Mouse (Mus musculus) heart, embryonic 16.5 days (tissue): Measurements from ENCODE around the gene Tmem246. TPM values are rescaled to one million over a fixed set of nuclear protein-coding genes. Genes with fewer than 3 reads are reported as not detected.

Experiments
- ATAC-seq: fragments of 200-750 bp; cut with Nextera tagmentation; replicated peaks from 2 replicates; pipeline ENCODE4 v1.8.0; 2017; ENCODE audit warnings: moderate number of reproducible peaks; ENCODE audit not compliant: insufficient read depth, low FRiP score; ENCODE audit errors: extremely low read depth
- H3K27ac ChIP-seq: fragments of 300-500 bp; sonication (generic); 2 replicates; pipeline ENCODE4 v1.5.1; 2014; ENCODE audit warnings: mild to moderate bottlenecking, low read length, control low read depth, moderate library complexity
- H3K27me3 ChIP-seq: fragments of 300-500 bp; sonication (generic); 2 replicates; pipeline ENCODE4 v1.6.1; 2014; ENCODE audit warnings: low read length, mixed read lengths; ENCODE audit not compliant: control insufficient read depth, insufficient read depth
- H3K36me3 ChIP-seq: fragments of 300-500 bp; sonication (generic); 2 replicates; pipeline ENCODE4 v1.6.1; 2014; ENCODE audit not compliant: control insufficient read depth, insufficient read depth
- H3K4me1 ChIP-seq: fragments of 300-500 bp; sonication (generic); 2 replicates; pipeline ENCODE4 v1.6.1; 2014; ENCODE audit warnings: low read length, mixed read lengths; ENCODE audit not compliant: control insufficient read depth, insufficient read depth
- H3K4me2 ChIP-seq: fragments of 300-500 bp; sonication (generic); 2 replicates; pipeline ENCODE4 v1.6.1; 2014; ENCODE audit warnings: low read depth, mild to moderate bottlenecking, control low read depth, low read length
- H3K4me3 ChIP-seq: fragments of 300-500 bp; sonication (generic); 2 replicates; pipeline ENCODE4 v1.5.1; 2014; ENCODE audit warnings: mild to moderate bottlenecking, control low read depth, low read length
- H3K9ac ChIP-seq: fragments of 300-500 bp; sonication (generic); 2 replicates; pipeline ENCODE4 v1.6.1; 2014; ENCODE audit warnings: low read length, control low read depth
- H3K9me3 ChIP-seq: fragments of 300-500 bp; sonication (generic); replicated peaks from 2 replicates; pipeline ENCODE4 v1.6.1; 2016; ENCODE audit warnings: low read length; ENCODE audit not compliant: control insufficient read depth
- WGBS: fragments of 180-500 bp; shearing (Covaris S2); extraction: QIAGEN DNeasy Blood & Tissue Kit; methylation state at CpG from one replicate; pipeline ENCODE4 v1.1.7; 2014; 5-methylcytosine and 5-hydroxymethylcytosine counted together
- polyA plus RNA-seq: library from polyadenylated mRNA; unstranded; fragments of >200 nt; fragmentation: Nextera tagmentation; extraction: Ambion mirVana; gene quantifications from 2 replicates; pipeline ENCODE4 v1.2.1, GENCODE M21; 2015

The Tmem246 gene
- polyA plus RNA-seq, 1 experiment from 2014 or later, result 53.8 TPM

GRCm38 (mm10) chr4:49536671-49537070 lies 61.0 kb downstream of the Tmem246 start:
- H3K4me2 ChIP-seq, result no peak overlapping the region
- ATAC-seq, result no peak
- no peak overlapping the region for H3K4me3 ChIP-seq
- peaks cover 7% of the 10 kb centered on the region; the same call in 1 of the 2 replicates for H3K4me1 ChIP-seq
- H3K27me3 ChIP-seq, result no peaks in the 10 kb centered on the region
- no peaks in the 10 kb centered on the region for H3K9me3 ChIP-seq
- no peak overlapping the region for H3K27ac ChIP-seq
- 73% methylated on average over 4 of the region's 4 CpGs for WGBS
- H3K9ac ChIP-seq, result no peak overlapping the region
- H3K36me3 ChIP-seq, result peaks cover 9% of the 10 kb centered on the region

- no peak overlapping the region for H3K4me3 ChIP-seq
- no peak overlapping the region for H3K27ac ChIP-seq
- H3K4me1 ChIP-seq, result 0 out of 2 replicates have a peak, but pooled peaks cover 4% of the 10 kb centered on the region
- H3K27me3 ChIP-seq, result no peaks in the 10 kb centered on the region
- peaks cover 4% of the 10 kb centered on the region for H3K9me3 ChIP-seq
- no peak for ATAC-seq
- H3K9ac ChIP-seq, result no peak overlapping the region
- whole genome bisulfite sequencing, result 88% methylated on average over 4 of the region's 4 CpGs
- H3K4me2 ChIP-seq, result no peak overlapping the region
- H3K36me3 ChIP-seq, result peaks cover 13% of the 10 kb centered on the region
These were observed 61.9 kb downstream of the Tmem246 start for GRCm38 (mm10) chr4:49535675-49536294.

GRCm38 (mm10) chr4:49535036-49535435 lies 62.6 kb downstream of the Tmem246 start:
- no peak overlapping the region for H3K9ac ChIP-seq
- no peaks in the 10 kb centered on the region for H3K27me3 ChIP-seq
- peaks cover 20% of the 10 kb centered on the region for H3K36me3 ChIP-seq
- no peak overlapping the region for H3K27ac ChIP-seq
- no peak for ATAC-seq
- no peak overlapping the region for H3K4me2 ChIP-seq
- peaks cover 11% of the 10 kb centered on the region for H3K9me3 ChIP-seq
- H3K4me3 ChIP-seq, result no peak overlapping the region
- 85% methylated on average over 3 of the region's 3 CpGs for WGBS
- 0 out of 2 replicates have a peak, but pooled peaks cover 4% of the 10 kb centered on the region for H3K4me1 ChIP-seq

Other genes starting within 250 kb of the Tmem246 start
- not detected in 2 replicates for gene Acnat2, start 189.7 kb downstream of the Tmem246 start, polyA plus RNA-seq
- gene Acnat1, start 124.0 kb downstream of the Tmem246 start, polyA plus RNA-seq, result not detected in 2 replicates
- gene Baat, start 91.3 kb downstream of the Tmem246 start, polyA plus RNA-seq, result 0.09 and 0.16 TPM in 2 replicates
- 59.0 and 69.5 TPM in 2 replicates for gene Mrpl50, start 76.8 kb downstream of the Tmem246 start, polyA plus RNA-seq
- gene Zfp189, start 76.7 kb downstream of the Tmem246 start, polyA plus RNA-seq, result 7.0 and 7.8 TPM in 2 replicates
- 0.46 and 1.9 TPM in 2 replicates for gene Aldob, start 48.3 kb downstream of the Tmem246 start, polyA plus RNA-seq
- 22.0 and 22.1 TPM in 2 replicates for gene Rnf20, start 34.1 kb upstream of the Tmem246 start, polyA plus RNA-seq
- gene Ppp3r2, start 84.1 kb upstream of the Tmem246 start, polyA plus RNA-seq, result not detected in 2 replicates
- 0.21 and 0.26 TPM in 2 replicates for gene Grin3a, start 247.9 kb upstream of the Tmem246 start, polyA plus RNA-seq